Mouse (Mus musculus) liver, adult 2 months (tissue): ENCODE results near the gene Rnf4.

ENCODE experiments used
- CTCF ChIP-seq: fragments of 200-500 bp; IDR thresholded peaks from 2 replicates; pipeline ENCODE4 v1.5.1; 2011; ENCODE audit warnings: low read depth, low read length, control low read depth
- POLR2A ChIP-seq: fragments of 200-500 bp; IDR thresholded peaks from 2 replicates; pipeline ENCODE4 v1.6.1; 2011; ENCODE audit warnings: low read length, control low read depth; ENCODE audit not compliant: insufficient read depth; ENCODE audit errors: extremely low read depth

DNA sequence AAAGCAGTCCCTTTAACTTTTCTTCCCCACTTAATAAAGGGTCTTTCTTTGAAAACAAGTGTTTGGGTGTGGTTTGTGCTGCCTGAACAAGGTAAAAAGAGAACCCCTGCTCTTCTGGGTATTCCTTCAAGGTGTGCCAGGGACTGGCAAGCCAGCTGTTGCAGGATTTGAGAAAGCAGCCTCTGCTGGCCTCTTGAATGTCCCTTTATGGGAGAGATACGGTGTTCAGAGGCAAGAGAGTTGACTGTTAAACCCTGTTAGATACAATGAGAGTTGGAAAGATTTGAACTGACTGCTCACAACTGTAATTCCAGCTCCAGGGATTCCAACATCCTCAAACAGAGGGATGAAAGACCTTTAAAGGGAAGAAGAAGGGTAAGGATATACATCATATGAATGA is 2.0 kb upstream of the Rnf4 start:
- TF ChIP-seq POLR2A (no peak), CTCF (no peak)
